Mouse (Mus musculus): ENCODE data around the gene Pkd1l2.

DNA sequence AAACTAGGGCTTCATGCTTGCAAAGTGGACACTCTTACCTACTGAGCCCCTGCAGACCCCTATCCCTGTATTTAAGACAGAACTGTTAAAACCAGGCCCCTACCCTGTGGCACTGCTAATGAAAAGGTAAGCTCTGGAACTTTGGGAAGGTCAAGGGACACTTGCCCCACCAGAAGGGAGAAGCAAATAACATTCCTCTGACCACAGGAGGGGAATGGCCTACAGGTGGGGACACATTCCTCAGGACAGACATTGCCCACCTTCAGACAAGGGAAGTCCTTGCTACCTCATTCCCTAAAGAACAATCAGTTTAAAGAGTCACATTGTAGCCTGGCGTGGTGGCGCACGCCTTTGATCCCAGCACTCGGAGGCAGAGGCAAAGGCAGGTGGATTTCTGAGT is 64.4 kb downstream of the Pkd1l2 start:
- TF ChIP-seq POLR2A (IDR thresholded peaks at IDR 0.05; ENCODE audit: borderline replicate concordance, insufficient read depth, low read length) (no peak), CTCF (IDR thresholded peaks at IDR 0.05; ENCODE audit: borderline replicate concordance, insufficient read depth, low read depth, low read length) (no peak)

All from cerebellum, adult 2 months (tissue).